ENCODE assay signal across 8 mouse cellular contexts in genomic region chr15:83032981-83033541, GRCm38 (mm10). TPM values are rescaled to one million over a fixed set of nuclear protein-coding genes. Genes with fewer than 3 reads are reported as not detected.
DNase-seq lines count a peak whose midpoint lies in the region; ATAC-seq lines count a peak whose summit lies in the region.

Gene Nfam1 (minus strand): TSS chr15:83033306.

- peak within 1 kb of the TSS; percentile 16; the same call in 1 of the 2 replicates for H3K4me3 ChIP-seq in midbrain, embryonic 10.5 days
- no peak within 1 kb of the TSS for H3K4me3 ChIP-seq in midbrain, embryonic 11.5 days (ENCODE audit: low read depth, low read length)
- no peak within 1 kb of the TSS for H3K4me3 ChIP-seq in forebrain, embryonic 13.5 days
- H3K4me3 ChIP-seq in intestine, embryonic 15.5 days (replicated peaks), result no peak within 1 kb of the TSS
- H3K4me3 ChIP-seq in megakaryocyte, embryonic 14.5 days (replicated peaks), result peak within 1 kb of the TSS; percentile 92

- no peaks in the 10 kb centered on the region for H3K36me3 ChIP-seq in midbrain, embryonic 10.5 days
- H3K36me3 ChIP-seq in midbrain, embryonic 11.5 days (ENCODE audit: control insufficient read depth, insufficient read depth, low read length), result no peaks in the 10 kb centered on the region
- H3K36me3 ChIP-seq in forebrain, embryonic 13.5 days (ENCODE audit: poor library complexity, severe bottlenecking), result no peaks in the 10 kb centered on the region
- H3K36me3 ChIP-seq in intestine, embryonic 15.5 days, result no peaks in the 10 kb centered on the region
- H3K36me3 ChIP-seq in megakaryocyte, embryonic 14.5 days (replicated peaks; ENCODE audit: low read length), result no peaks in the 10 kb centered on the region

- H3K4me1 ChIP-seq in midbrain, embryonic 10.5 days, result peaks cover 69% of the 10 kb centered on the region
- H3K4me1 ChIP-seq in midbrain, embryonic 11.5 days (ENCODE audit: control insufficient read depth, insufficient read depth, low read length), result peaks cover 40% of the 10 kb centered on the region
- H3K4me1 ChIP-seq in forebrain, embryonic 13.5 days, result peaks cover 68% of the 10 kb centered on the region
- peaks cover 40% of the 10 kb centered on the region for H3K4me1 ChIP-seq in intestine, embryonic 15.5 days (replicated peaks)
- peaks cover 98% of the 10 kb centered on the region for H3K4me1 ChIP-seq in megakaryocyte, embryonic 14.5 days

- WGBS in midbrain, embryonic 10.5 days, result 30% methylated on average over 17 of the region's 17 CpGs
- WGBS in midbrain, embryonic 11.5 days, result 31% methylated on average over 17 of the region's 17 CpGs
- WGBS in forebrain, embryonic 13.5 days, result 25% methylated on average over 17 of the region's 17 CpGs
- 54% methylated on average over 17 of the region's 17 CpGs for WGBS in intestine, embryonic 15.5 days

- H3K4me2 ChIP-seq in midbrain, embryonic 11.5 days, result no peak within 1 kb of the TSS
- H3K4me2 ChIP-seq in forebrain, embryonic 13.5 days, result peak within 1 kb of the TSS; percentile 50
- H3K4me2 ChIP-seq in intestine, embryonic 15.5 days (replicated peaks), result 0 out of 2 replicates have a peak within 1 kb of the TSS, but pooled peaks have one; percentile 4

- peaks cover 71% of the 10 kb centered on the region for H3K27me3 ChIP-seq in midbrain, embryonic 10.5 days (ENCODE audit: low read depth, poor library complexity, severe bottlenecking)
- peaks cover 13% of the 10 kb centered on the region; the same call in 1 of the 2 replicates for H3K27me3 ChIP-seq in midbrain, embryonic 11.5 days (ENCODE audit: control insufficient read depth, insufficient read depth, low read length)
- H3K27me3 ChIP-seq in forebrain, embryonic 13.5 days, result peaks cover 7% of the 10 kb centered on the region; the same call in 1 of the 2 replicates
- H3K27me3 ChIP-seq in intestine, embryonic 15.5 days (replicated peaks), result 0 out of 2 replicates have a peak, but pooled peaks cover 3% of the 10 kb centered on the region
- H3K27me3 ChIP-seq in megakaryocyte, embryonic 14.5 days (replicated peaks), result peaks cover 9% of the 10 kb centered on the region

- H3K27ac ChIP-seq in midbrain, embryonic 10.5 days (replicated peaks), result peak within 1 kb of the TSS; percentile 69
- H3K27ac ChIP-seq in midbrain, embryonic 11.5 days (ENCODE audit: low read depth, low read length), result no peak within 1 kb of the TSS
- H3K27ac ChIP-seq in forebrain, embryonic 13.5 days, result peak within 1 kb of the TSS; percentile 57
- H3K27ac ChIP-seq in intestine, embryonic 15.5 days, result no peak within 1 kb of the TSS

- H3K9ac ChIP-seq in midbrain, embryonic 11.5 days (ENCODE audit: low read length), result no peak within 1 kb of the TSS
- peak within 1 kb of the TSS; percentile 2; the same call in 1 of the 2 replicates for H3K9ac ChIP-seq in forebrain, embryonic 13.5 days
- H3K9ac ChIP-seq in intestine, embryonic 15.5 days, result no peak within 1 kb of the TSS

- ATAC-seq in midbrain, embryonic 11.5 days (ENCODE audit: low FRiP score), result no peak
- ATAC-seq in forebrain, embryonic 13.5 days, result no peak
- no peak for ATAC-seq in intestine, embryonic 15.5 days
- ATAC-seq in CD4-positive, CD25-positive, alpha-beta regulatory T cell, adult 4 months, result no peak

- DNase-seq in midbrain, embryonic 10.5 days (ENCODE audit: low spot score), result peak; percentile 43
- no peak for DNase-seq in midbrain, embryonic 11.5 days (ENCODE audit: low spot score, missing footprints)
- DNase-seq in thymus, postnatal 14 days, result peak; percentile 50
- no peak for DNase-seq in T-cell, adult 2 months (ENCODE audit: low spot score)

- no peaks in the 10 kb centered on the region for H3K9me3 ChIP-seq in midbrain, embryonic 10.5 days (replicated peaks)
- H3K9me3 ChIP-seq in midbrain, embryonic 11.5 days (ENCODE audit: control insufficient read depth, low read length), result no peaks in the 10 kb centered on the region
- H3K9me3 ChIP-seq in forebrain, embryonic 13.5 days (replicated peaks), result no peaks in the 10 kb centered on the region
- no peaks in the 10 kb centered on the region for H3K9me3 ChIP-seq in intestine, embryonic 15.5 days
- no peaks in the 10 kb centered on the region for H3K9me3 ChIP-seq in megakaryocyte, embryonic 14.5 days

RNA-seq across cellular contexts. Expression of gene Nfam1, which starts in this region (rescaled TPM):
- 4.3 and 4.6 TPM in 2 replicates for polyA plus RNA-seq in midbrain, embryonic 10.5 days (2016; fragmentation: Nextera tagmentation; extraction: Ambion mirVana)
- polyA plus RNA-seq in midbrain, embryonic 11.5 days (2014; fragmentation: Nextera tagmentation; extraction: Ambion mirVana), result 3.9 and 4.0 TPM in 2 replicates
- polyA plus RNA-seq in forebrain, embryonic 13.5 days (2015; fragmentation: Nextera tagmentation; extraction: Ambion mirVana), result 1.2 and 1.5 TPM in 2 replicates
- polyA plus RNA-seq in intestine, embryonic 15.5 days (2015; fragmentation: Nextera tagmentation; extraction: Ambion mirVana), result 3.7 and 3.8 TPM in 2 replicates
- polyA plus RNA-seq in megakaryocyte, embryonic 14.5 days (2012; ENCODE audit: insufficient read depth, low replicate concordance), result 3.8 and 7.7 TPM in 2 replicates
- 1 to 10 TPM in 1 of 2 experiments, under 1 TPM in 1; 0.22 to 1.1 TPM for polyA plus RNA-seq in CD4-positive, CD25-positive, alpha-beta regulatory T cell, adult 4 months (2017; shearing (Covaris generic))

Comparison
In these comparisons a context has a peak if more than half of its experiments do, and no peak if none do; other contexts are left out.
1. DNase-seq: peak in midbrain, embryonic 10.5 days (single experiment) and thymus, postnatal 14 days (single experiment); none in midbrain, embryonic 11.5 days (single experiment) and T-cell, adult 2 months (single experiment).
2. H3K27ac ChIP-seq: peak in midbrain, embryonic 10.5 days (single experiment) and forebrain, embryonic 13.5 days (single experiment); none in midbrain, embryonic 11.5 days (single experiment) and intestine, embryonic 15.5 days (single experiment).
3. H3K4me3 ChIP-seq: peak in midbrain, embryonic 10.5 days (single experiment) and megakaryocyte, embryonic 14.5 days (single experiment); none in midbrain, embryonic 11.5 days (single experiment), forebrain, embryonic 13.5 days (single experiment) and intestine, embryonic 15.5 days (single experiment).